Mouse (Mus musculus): ENCODE measurements around the gene Ankrd33. TPM values are rescaled to one million over a fixed set of nuclear protein-coding genes. Genes with fewer than 3 reads are reported as not detected.

Ankrd33 gene
- polyA plus RNA-seq, 1 experiment from 2014 or later = not detected

GRCm38 (mm10) chr15:101151409-101152261, 36.1 kb downstream of the Ankrd33 start:
- H3K36me3 ChIP-seq (ENCODE audit: control insufficient read depth, insufficient read depth, low read length) = no peaks in the 10 kb centered on the region
- 56% methylated on average over 9 of the region's 9 CpGs for WGBS
- no peak overlapping the region for H3K9ac ChIP-seq (ENCODE audit: low read length)
- H3K9me3 ChIP-seq (ENCODE audit: control insufficient read depth, low read length) = no peaks in the 10 kb centered on the region
- no peak overlapping the region for H3K4me3 ChIP-seq (ENCODE audit: low read depth, low read length)
- DNase-seq (ENCODE audit: low spot score) (no peak), ATAC-seq (ENCODE audit: low FRiP score, low TSS enrichment) (no peak)
- no peak overlapping the region for H3K27ac ChIP-seq (replicated peaks)
- TF ChIP-seq EP300 (optimal IDR thresholded peaks at IDR 0.05) (no peak), CTCF (IDR thresholded peaks at IDR 0.05; ENCODE audit: low read depth) (no peak)
- H3K4me1 ChIP-seq (replicated peaks; ENCODE audit: control insufficient read depth, insufficient read depth) = peaks cover 7% of the 10 kb centered on the region
- no peaks in the 10 kb centered on the region for H3K27me3 ChIP-seq (ENCODE audit: control insufficient read depth, insufficient read depth, low read length)
- H3K4me2 ChIP-seq (replicated peaks; ENCODE audit: low read depth) = no peak overlapping the region

GRCm38 (mm10) chr15:101154700-101155616, 39.4 kb downstream of the Ankrd33 start:
- no peak for TF ChIP-seq EP300 (optimal IDR thresholded peaks at IDR 0.05)
- no peak for TF ChIP-seq CTCF (IDR thresholded peaks at IDR 0.05; ENCODE audit: low read depth)
- DNase-seq (ENCODE audit: low spot score) (no peak), ATAC-seq (ENCODE audit: low FRiP score, low TSS enrichment) (no peak)
- Histone ChIP-seq H3K4me1 (replicated peaks; ENCODE audit: control insufficient read depth, insufficient read depth) (no peaks in the 10 kb centered on the region), H3K4me2 (replicated peaks; ENCODE audit: low read depth) (no peak overlapping the region), H3K27ac (replicated peaks) (no peak overlapping the region), H3K4me3 (ENCODE audit: low read depth, low read length) (no peak overlapping the region), H3K9ac (ENCODE audit: low read length) (no peak overlapping the region), H3K27me3 (ENCODE audit: control insufficient read depth, insufficient read depth, low read length) (no peaks in the 10 kb centered on the region), H3K36me3 (ENCODE audit: control insufficient read depth, insufficient read depth, low read length) (no peaks in the 10 kb centered on the region), H3K9me3 (ENCODE audit: control insufficient read depth, low read length) (no peaks in the 10 kb centered on the region)
- 69% methylated on average over 7 of the region's 7 CpGs for WGBS

GRCm38 (mm10) chr15:101160128-101160527, 44.6 kb downstream of the Ankrd33 start:
- no peaks in the 10 kb centered on the region for H3K27me3 ChIP-seq (ENCODE audit: control insufficient read depth, insufficient read depth, low read length)
- H3K4me3 ChIP-seq (ENCODE audit: low read depth, low read length) = no peak overlapping the region
- H3K9ac ChIP-seq (ENCODE audit: low read length) = no peak overlapping the region
- H3K4me2 ChIP-seq (replicated peaks; ENCODE audit: low read depth) = no peak overlapping the region
- ATAC-seq (ENCODE audit: low FRiP score, low TSS enrichment) = no peak
- H3K4me1 ChIP-seq (replicated peaks; ENCODE audit: control insufficient read depth, insufficient read depth) = peaks cover 19% of the 10 kb centered on the region
- H3K27ac ChIP-seq (replicated peaks) = no peak overlapping the region
- no peaks in the 10 kb centered on the region for H3K36me3 ChIP-seq (ENCODE audit: control insufficient read depth, insufficient read depth, low read length)
- WGBS = 25% methylated on average over 1 of the region's 1 CpGs
- no peaks in the 10 kb centered on the region for H3K9me3 ChIP-seq (ENCODE audit: control insufficient read depth, low read length)
- TF ChIP-seq CTCF (IDR thresholded peaks at IDR 0.05; ENCODE audit: low read depth) = no peak
- TF ChIP-seq EP300 (optimal IDR thresholded peaks at IDR 0.05) = no peak
- no peak for DNase-seq (ENCODE audit: low spot score)

GRCm38 (mm10) chr15:101160591-101160990, 45.0 kb downstream of the Ankrd33 start:
- no peak for TF ChIP-seq CTCF (IDR thresholded peaks at IDR 0.05; ENCODE audit: low read depth)
- no peak for TF ChIP-seq EP300 (optimal IDR thresholded peaks at IDR 0.05)
- H3K9ac ChIP-seq (ENCODE audit: low read length) = no peak overlapping the region
- DNase-seq (ENCODE audit: low spot score) (no peak), ATAC-seq (ENCODE audit: low FRiP score, low TSS enrichment) (no peak)
- no peak overlapping the region for H3K4me2 ChIP-seq (replicated peaks; ENCODE audit: low read depth)
- H3K9me3 ChIP-seq (ENCODE audit: control insufficient read depth, low read length) = no peaks in the 10 kb centered on the region
- no peaks in the 10 kb centered on the region for H3K27me3 ChIP-seq (ENCODE audit: control insufficient read depth, insufficient read depth, low read length)
- WGBS = 39% methylated on average over 7 of the region's 7 CpGs
- H3K4me3 ChIP-seq (ENCODE audit: low read depth, low read length) = no peak overlapping the region
- no peaks in the 10 kb centered on the region for H3K36me3 ChIP-seq (ENCODE audit: control insufficient read depth, insufficient read depth, low read length)
- peaks cover 19% of the 10 kb centered on the region for H3K4me1 ChIP-seq (replicated peaks; ENCODE audit: control insufficient read depth, insufficient read depth)
- peak overlapping the region; percentile 56; the same call in 1 of the 2 replicates for H3K27ac ChIP-seq (replicated peaks)

- peaks cover 19% of the 10 kb centered on the region for H3K4me1 ChIP-seq (replicated peaks; ENCODE audit: control insufficient read depth, insufficient read depth)
- H3K27me3 ChIP-seq (ENCODE audit: control insufficient read depth, insufficient read depth, low read length) = no peaks in the 10 kb centered on the region
- no peak overlapping the region for H3K9ac ChIP-seq (ENCODE audit: low read length)
- ATAC-seq (ENCODE audit: low FRiP score, low TSS enrichment) (peak; percentile 88), DNase-seq (ENCODE audit: low spot score) (peak; percentile 78)
- no peak overlapping the region for H3K4me2 ChIP-seq (replicated peaks; ENCODE audit: low read depth)
- TF ChIP-seq EP300 (optimal IDR thresholded peaks at IDR 0.05) (no peak), CTCF (IDR thresholded peaks at IDR 0.05; ENCODE audit: low read depth) (0 out of 2 replicates have a peak, but pooled peaks have one; percentile 4)
- H3K4me3 ChIP-seq (ENCODE audit: low read depth, low read length) = no peak overlapping the region
- 65% methylated on average over 7 of the region's 7 CpGs for WGBS
- peak overlapping the region; percentile 84 for H3K27ac ChIP-seq (replicated peaks)
- H3K36me3 ChIP-seq (ENCODE audit: control insufficient read depth, insufficient read depth, low read length) = no peaks in the 10 kb centered on the region
- no peaks in the 10 kb centered on the region for H3K9me3 ChIP-seq (ENCODE audit: control insufficient read depth, low read length)
Measured at GRCm38 (mm10) chr15:101161534-101161933, 46.0 kb downstream of the Ankrd33 start.
